Mouse (Mus musculus): ENCODE results near the gene Mybphl.

GRCm38 (mm10) chr3:108414857-108415830 is 50.4 kb downstream of the Mybphl start, which contains the start of gene Celsr2:
- TF ChIP-seq CTCF (IDR thresholded peaks at IDR 0.05; ENCODE audit: control insufficient read depth, insufficient read depth, insufficient replicate concordance, low read depth, low read length) = no peak
- no peak for TF ChIP-seq POLR2A (IDR thresholded peaks at IDR 0.05; ENCODE audit: control insufficient read depth, low read depth, low read length)
